Mouse (Mus musculus): ENCODE measurements at regions not wholly inside any gene's neighbourhood (a gene's known extent, or its start where the extent isn't known, plus 50 kb on each side); places are given as distances from the start of the nearest gene placed in this dataset.
A peak's percentile ranks its signal among the peaks of the same experiment; 100 is the strongest.

DNA sequence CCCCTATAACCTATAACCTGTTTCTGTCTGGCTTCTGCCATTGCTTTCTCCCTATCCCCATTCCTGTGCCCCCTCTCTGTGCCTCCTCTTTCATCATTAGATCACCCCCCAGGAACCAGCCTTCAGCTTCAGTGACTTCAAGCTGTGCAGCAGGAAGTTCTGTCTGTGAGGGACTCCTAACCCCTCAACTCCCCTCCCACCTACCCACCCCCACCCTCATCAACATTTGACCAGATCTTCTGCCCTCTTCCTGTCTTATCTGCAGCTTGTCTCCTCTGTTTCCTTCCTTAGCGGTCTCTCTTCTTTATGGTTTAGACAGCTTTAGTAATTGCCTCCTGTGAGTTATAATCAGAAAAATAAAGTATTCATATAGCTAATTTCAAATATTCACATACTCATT, 266.6 kb upstream of the Gm765 start:
- TF ChIP-seq EP300 (IDR thresholded peaks at IDR 0.05; ENCODE audit: low read depth) (no peak), CTCF (IDR thresholded peaks at IDR 0.05; ENCODE audit: low read depth) (no peak)
- Histone ChIP-seq H3K36me3 (replicated peaks; ENCODE audit: control insufficient read depth, insufficient read depth, low read depth) (no peaks in the 10 kb centered on the region), H3K4me3 (ENCODE audit: insufficient read depth in 1 of 2, low read depth in 2 of 2, low read length in 2 of 2) (no peak overlapping the region), H3K4me1 (replicated peaks; ENCODE audit: control insufficient read depth in 2 of 2, insufficient read depth in 2 of 2, low read length in 1 of 2) (peaks cover 0 to 6% of the 10 kb centered on the region in 2 experiments; a peak in 1 of 4 replicates), H3K27ac (no peak overlapping the region), H3K4me2 (ENCODE audit: low read depth) (no peak overlapping the region), H3K9me3 (ENCODE audit: control insufficient read depth, low read length) (no peaks in the 10 kb centered on the region), H3K27me3 (ENCODE audit: control insufficient read depth, insufficient read depth, low read length) (no peaks in the 10 kb centered on the region), H3K9ac (replicated peaks) (no peak overlapping the region)
- DNase-seq (ENCODE audit: low read depth in 3 of 3, low spot score in 3 of 3) (no peak), ATAC-seq (ENCODE audit: insufficient read depth) (no peak)
- 15% methylated on average over 1 of the region's 1 CpGs for WGBS (ENCODE audit: insufficient replicate concordance)

DNA sequence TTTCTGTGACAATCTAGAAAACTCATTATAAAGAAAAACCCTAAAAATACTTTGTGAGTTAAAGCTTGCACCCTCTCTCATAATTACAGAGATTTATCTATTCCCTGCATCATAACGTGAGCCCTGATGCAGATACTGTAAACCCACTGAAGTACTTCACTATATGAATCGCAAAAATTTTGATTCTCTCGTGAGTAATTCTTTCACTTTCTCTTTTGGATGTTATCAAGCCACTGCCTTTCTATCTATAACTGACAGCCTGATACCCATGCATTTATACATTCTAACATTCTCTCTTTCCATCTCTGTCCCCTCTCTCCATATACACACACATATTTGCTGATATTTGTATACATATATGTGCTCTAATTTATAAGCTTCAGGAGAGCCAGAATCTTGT, 264.1 kb upstream of the Gm765 start:
- Histone ChIP-seq H3K36me3 (replicated peaks; ENCODE audit: control insufficient read depth, insufficient read depth, low read depth) (no peaks in the 10 kb centered on the region), H3K4me3 (ENCODE audit: insufficient read depth in 1 of 2, low read depth in 2 of 2, low read length in 2 of 2) (no peak overlapping the region), H3K9me3 (ENCODE audit: control insufficient read depth, low read length) (no peaks in the 10 kb centered on the region), H3K4me1 (replicated peaks; ENCODE audit: control insufficient read depth in 2 of 2, insufficient read depth in 2 of 2, low read length in 1 of 2) (peaks cover 0 to 6% of the 10 kb centered on the region in 2 experiments; a peak in 1 of 4 replicates), H3K4me2 (ENCODE audit: low read depth) (no peak overlapping the region), H3K27me3 (ENCODE audit: control insufficient read depth, insufficient read depth, low read length) (no peaks in the 10 kb centered on the region), H3K9ac (replicated peaks) (no peak overlapping the region), H3K27ac (no peak overlapping the region)
- WGBS (ENCODE audit: insufficient replicate concordance), result 40% methylated on average over 3 of the region's 3 CpGs
- DNase-seq (ENCODE audit: low read depth in 3 of 3, low spot score in 3 of 3) (no peak), ATAC-seq (ENCODE audit: insufficient read depth) (no peak)
- TF ChIP-seq EP300 (IDR thresholded peaks at IDR 0.05; ENCODE audit: low read depth) (no peak), CTCF (IDR thresholded peaks at IDR 0.05; ENCODE audit: low read depth) (no peak)

DNA sequence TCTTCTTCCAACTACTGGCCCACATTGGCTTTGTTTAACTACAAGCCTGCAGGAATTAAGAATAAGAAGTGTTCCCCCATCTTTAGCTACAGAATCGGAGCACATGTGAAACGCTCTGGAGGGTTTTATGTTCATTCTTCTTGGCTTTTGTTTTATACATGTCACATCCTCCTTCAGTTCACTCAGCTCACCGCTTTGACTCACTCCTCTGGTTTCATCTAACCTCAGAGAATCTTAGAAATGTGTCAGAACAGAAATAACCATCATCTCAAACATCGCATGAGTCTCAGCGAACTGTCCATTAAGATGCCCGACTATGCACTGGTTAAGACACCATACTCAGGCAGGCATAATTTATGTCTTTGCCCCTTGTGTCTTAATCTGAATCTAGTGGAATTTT, 255.1 kb upstream of the Gm765 start:
- 76% methylated on average over 6 of the region's 6 CpGs for WGBS (ENCODE audit: insufficient replicate concordance)
- ATAC-seq (ENCODE audit: insufficient read depth), result no peak

DNA sequence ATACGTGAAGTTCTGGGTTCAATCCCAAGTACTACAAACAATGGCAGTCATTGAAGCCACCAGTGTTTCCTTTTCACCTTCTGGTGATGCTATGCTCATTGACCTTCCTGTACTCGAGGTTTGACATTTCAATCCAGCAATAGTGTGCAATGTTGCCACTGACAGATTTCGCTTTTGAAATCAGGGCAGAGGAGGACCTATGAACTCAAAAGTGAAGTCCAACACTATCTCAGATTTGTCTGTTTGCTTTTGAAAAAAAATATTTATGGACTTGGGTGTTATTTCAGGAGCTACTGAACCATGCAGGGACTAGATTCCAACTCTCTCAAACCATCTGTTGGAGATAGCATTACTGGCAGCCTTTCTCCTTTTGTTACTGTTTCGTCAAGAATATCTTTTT, 248.4 kb upstream of the Gm765 start:
- ATAC-seq (ENCODE audit: insufficient read depth) (no peak), DNase-seq (ENCODE audit: low read depth in 3 of 3, low spot score in 3 of 3) (no peak)
- Histone ChIP-seq H3K36me3 (replicated peaks; ENCODE audit: control insufficient read depth, insufficient read depth, low read depth) (no peaks in the 10 kb centered on the region), H3K4me2 (ENCODE audit: low read depth) (no peak overlapping the region), H3K27ac (no peak overlapping the region), H3K9me3 (ENCODE audit: control insufficient read depth, low read length) (no peaks in the 10 kb centered on the region), H3K27me3 (ENCODE audit: control insufficient read depth, insufficient read depth, low read length) (no peaks in the 10 kb centered on the region), H3K4me3 (ENCODE audit: insufficient read depth in 1 of 2, low read depth in 2 of 2, low read length in 2 of 2) (no peak overlapping the region), H3K4me1 (replicated peaks; ENCODE audit: control insufficient read depth in 2 of 2, insufficient read depth in 2 of 2, low read length in 1 of 2) (peaks cover 0 to 3% of the 10 kb centered on the region in 2 experiments; a peak in 1 of 4 replicates), H3K9ac (replicated peaks) (no peak overlapping the region)
- WGBS (ENCODE audit: insufficient replicate concordance), result 47% methylated on average over 4 of the region's 4 CpGs
- no peak for TF ChIP-seq CTCF (IDR thresholded peaks at IDR 0.05; ENCODE audit: low read depth)
- no peak for TF ChIP-seq EP300 (IDR thresholded peaks at IDR 0.05; ENCODE audit: low read depth)

More for the DNA sequence above, 255.1 kb upstream of the Gm765 start:
- Histone ChIP-seq H3K27me3 (ENCODE audit: control insufficient read depth, insufficient read depth, low read length) (no peaks in the 10 kb centered on the region), H3K4me1 (replicated peaks; ENCODE audit: control insufficient read depth in 2 of 2, insufficient read depth in 2 of 2, low read length in 1 of 2) (no peaks in the 10 kb centered on the region), H3K36me3 (replicated peaks; ENCODE audit: control insufficient read depth, insufficient read depth, low read depth) (no peaks in the 10 kb centered on the region), H3K4me3 (ENCODE audit: insufficient read depth in 1 of 2, low read depth in 2 of 2, low read length in 2 of 2) (no peak overlapping the region), H3K27ac (no peak overlapping the region), H3K9me3 (ENCODE audit: control insufficient read depth, low read length) (no peaks in the 10 kb centered on the region), H3K4me2 (ENCODE audit: low read depth) (no peak overlapping the region), H3K9ac (replicated peaks) (no peak overlapping the region)
- no peak for TF ChIP-seq EP300 (IDR thresholded peaks at IDR 0.05; ENCODE audit: low read depth)
- no peak for TF ChIP-seq CTCF (IDR thresholded peaks at IDR 0.05; ENCODE audit: low read depth)
- no peak for DNase-seq (ENCODE audit: low read depth in 3 of 3, low spot score in 3 of 3)

DNA sequence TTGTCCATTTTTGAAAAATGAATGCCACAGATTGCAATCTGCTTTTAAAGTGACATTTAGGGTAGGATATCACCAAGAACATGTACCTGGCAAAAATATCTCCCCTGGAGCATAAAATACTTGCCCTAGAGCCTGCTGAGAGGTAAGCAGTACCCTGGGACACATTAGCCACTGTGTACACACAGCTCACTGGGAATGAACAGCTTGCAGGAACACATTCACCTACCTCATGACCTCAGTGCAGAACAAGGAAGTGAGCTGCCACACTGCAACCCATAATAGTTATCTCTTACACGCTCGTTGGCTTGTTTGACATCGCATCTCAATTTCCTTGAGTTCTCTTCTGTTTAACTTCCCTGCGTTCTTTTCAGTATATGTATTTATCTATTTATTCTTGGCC, 246.4 kb upstream of the Gm765 start:
- Histone ChIP-seq H3K4me2 (ENCODE audit: low read depth) (no peak overlapping the region), H3K4me1 (replicated peaks; ENCODE audit: control insufficient read depth in 2 of 2, insufficient read depth in 2 of 2, low read length in 1 of 2) (peaks cover 0 to 3% of the 10 kb centered on the region in 2 experiments; a peak in 1 of 4 replicates), H3K36me3 (replicated peaks; ENCODE audit: control insufficient read depth, insufficient read depth, low read depth) (no peaks in the 10 kb centered on the region), H3K27me3 (ENCODE audit: control insufficient read depth, insufficient read depth, low read length) (no peaks in the 10 kb centered on the region), H3K4me3 (ENCODE audit: insufficient read depth in 1 of 2, low read depth in 2 of 2, low read length in 2 of 2) (no peak overlapping the region), H3K9me3 (ENCODE audit: control insufficient read depth, low read length) (no peaks in the 10 kb centered on the region), H3K9ac (replicated peaks) (no peak overlapping the region), H3K27ac (no peak overlapping the region)
- 16% methylated on average over 4 of the region's 4 CpGs for WGBS (ENCODE audit: insufficient replicate concordance)
- ATAC-seq (ENCODE audit: insufficient read depth) (no peak), DNase-seq (ENCODE audit: low read depth in 3 of 3, low spot score in 3 of 3) (peak in 1 of 3 experiments; percentile 10)
- TF ChIP-seq EP300 (IDR thresholded peaks at IDR 0.05; ENCODE audit: low read depth) (no peak), CTCF (IDR thresholded peaks at IDR 0.05; ENCODE audit: low read depth) (no peak)

Measured in liver, embryonic 14.5 days (tissue).